Mouse (Mus musculus) skeletal muscle tissue, adult 2 months (tissue): ENCODE data around the gene Gnat1.

ENCODE experiments used
- DNase-seq: peaks from one replicate; pipeline ENCODE4 v3.0.0-alpha.2; 2012; ENCODE audit warnings: low read depth, low spot score

Gene Gnat1

GRCm38 (mm10) chr9:107679501-107679900 lies at the start of gene Gnat1:
Gnat1 (minus strand) TSS chr9:107679712.
- no peak for DNase-seq

GRCm38 (mm10) chr9:107728919-107729670 lies 49.6 kb upstream of the Gnat1 start:
- no peak for DNase-seq

- DNase-seq: no peak
Observed at GRCm38 (mm10) chr9:107727041-107727440, 47.5 kb upstream of the Gnat1 start.

- DNase-seq: no peak
Observed at GRCm38 (mm10) chr9:107724796-107725195, 45.3 kb upstream of the Gnat1 start.

- DNase-seq: peak; percentile 32
Observed at GRCm38 (mm10) chr9:107723794-107724531, 44.5 kb upstream of the Gnat1 start.

GRCm38 (mm10) chr9:107723292-107723691 lies 43.8 kb upstream of the Gnat1 start:
- no peak for DNase-seq

GRCm38 (mm10) chr9:107718781-107719540 lies 39.4 kb upstream of the Gnat1 start:
- DNase-seq: no peak

GRCm38 (mm10) chr9:107716951-107717350 lies 37.4 kb upstream of the Gnat1 start:
- DNase-seq: no peak

GRCm38 (mm10) chr9:107715632-107716031 lies 36.1 kb upstream of the Gnat1 start:
- DNase-seq: no peak

GRCm38 (mm10) chr9:107714221-107714952 lies 34.9 kb upstream of the Gnat1 start:
- DNase-seq: peak; percentile 27

- peak; percentile 52 for DNase-seq
Observed at GRCm38 (mm10) chr9:107709697-107710483, 30.4 kb upstream of the Gnat1 start, which contains the start of gene Sema3f. Sema3f (minus strand) TSS chr9:107710475.

GRCm38 (mm10) chr9:107709096-107709696 lies 29.7 kb upstream of the Gnat1 start:
- no peak for DNase-seq

GRCm38 (mm10) chr9:107708439-107709095 lies 29.1 kb upstream of the Gnat1 start:
- no peak for DNase-seq

GRCm38 (mm10) chr9:107707701-107708438 lies 28.4 kb upstream of the Gnat1 start:
- DNase-seq: no peak

- DNase-seq: no peak
Observed at GRCm38 (mm10) chr9:107706781-107707211, 27.3 kb upstream of the Gnat1 start.

GRCm38 (mm10) chr9:107703337-107704122 lies 24.0 kb upstream of the Gnat1 start:
- peak; percentile 66 for DNase-seq

- no peak for DNase-seq
Observed at GRCm38 (mm10) chr9:107702606-107703185, 23.2 kb upstream of the Gnat1 start.

- DNase-seq: peak; percentile 71
Observed at GRCm38 (mm10) chr9:107701594-107701993, 22.1 kb upstream of the Gnat1 start.
